Mouse (Mus musculus): ENCODE data around the gene Nmnat3. TPM values are rescaled to one million over a fixed set of nuclear protein-coding genes. Genes with fewer than 3 reads are reported as not detected.
"Not testable (repeated sequence)": the region's sequence is repeated elsewhere in the genome, so short reads cannot be mapped to it uniquely, and the experiment has no call there.

Nmnat3 gene
- polyA plus RNA-seq (2015; fragmentation: Nextera tagmentation; extraction: Ambion mirVana): 24.5 and 26.3 TPM in 2 replicates

GRCm38 (mm10) chr9:98287135-98287534, at the start of gene Nmnat3:
Gene Nmnat3, plus strand, starts transcription at chr9:98287435.
- H3K36me3 ChIP-seq (ENCODE audit: control insufficient read depth, insufficient read depth); H3K4me1 ChIP-seq (ENCODE audit: control insufficient read depth, low read depth, low read length); H3K4me2 ChIP-seq (ENCODE audit: low read depth, low read length); H3K9me3 ChIP-seq (replicated peaks; ENCODE audit: control insufficient read depth, low read length); ATAC-seq (ENCODE audit: low read depth); H3K27me3 ChIP-seq (ENCODE audit: control insufficient read depth, insufficient read depth, low read depth, low read length); H3K9ac ChIP-seq (ENCODE audit: low read depth, low read length); H3K27ac ChIP-seq (ENCODE audit: low read length); H3K4me3 ChIP-seq (ENCODE audit: low read depth, low read length): not testable (repeated sequence)
- 59% methylated on average over 6 of the region's 6 CpGs for WGBS (ENCODE audit: insufficient replicate concordance)

- Histone ChIP-seq H3K36me3 (ENCODE audit: control insufficient read depth, insufficient read depth) (no peaks in the 10 kb centered on the region), H3K4me2 (ENCODE audit: low read depth, low read length) (no peak overlapping the region), H3K9ac (ENCODE audit: low read depth, low read length) (no peak overlapping the region), H3K4me3 (ENCODE audit: low read depth, low read length) (no peak overlapping the region), H3K27ac (ENCODE audit: low read length) (no peak overlapping the region), H3K9me3 (replicated peaks; ENCODE audit: control insufficient read depth, low read length) (no peaks in the 10 kb centered on the region), H3K27me3 (ENCODE audit: control insufficient read depth, insufficient read depth, low read depth, low read length) (no peaks in the 10 kb centered on the region), H3K4me1 (ENCODE audit: control insufficient read depth, low read depth, low read length) (no peaks in the 10 kb centered on the region)
- 43% methylated on average over 2 of the region's 2 CpGs for WGBS (ENCODE audit: insufficient replicate concordance)
- ATAC-seq (ENCODE audit: low read depth): no peak
These were observed 43.8 kb upstream of the Nmnat3 start for GRCm38 (mm10) chr9:98243481-98243880.

GRCm38 (mm10) chr9:98244223-98244622, 43.0 kb upstream of the Nmnat3 start:
- Histone ChIP-seq H3K9ac (ENCODE audit: low read depth, low read length) (no peak overlapping the region), H3K27ac (ENCODE audit: low read length) (no peak overlapping the region), H3K4me3 (ENCODE audit: low read depth, low read length) (no peak overlapping the region), H3K27me3 (ENCODE audit: control insufficient read depth, insufficient read depth, low read depth, low read length) (no peaks in the 10 kb centered on the region), H3K9me3 (replicated peaks; ENCODE audit: control insufficient read depth, low read length) (no peaks in the 10 kb centered on the region), H3K4me1 (ENCODE audit: control insufficient read depth, low read depth, low read length) (no peaks in the 10 kb centered on the region), H3K36me3 (ENCODE audit: control insufficient read depth, insufficient read depth) (no peaks in the 10 kb centered on the region), H3K4me2 (ENCODE audit: low read depth, low read length) (no peak overlapping the region)
- ATAC-seq (ENCODE audit: low read depth): no peak
- 36% methylated on average over 2 of the region's 2 CpGs for WGBS (ENCODE audit: insufficient replicate concordance)

- no peak for ATAC-seq (ENCODE audit: low read depth)
- Histone ChIP-seq H3K4me3 (ENCODE audit: low read depth, low read length) (no peak overlapping the region), H3K27me3 (ENCODE audit: control insufficient read depth, insufficient read depth, low read depth, low read length) (no peaks in the 10 kb centered on the region), H3K9me3 (replicated peaks; ENCODE audit: control insufficient read depth, low read length) (no peaks in the 10 kb centered on the region), H3K9ac (ENCODE audit: low read depth, low read length) (no peak overlapping the region), H3K36me3 (ENCODE audit: control insufficient read depth, insufficient read depth) (no peaks in the 10 kb centered on the region), H3K4me1 (ENCODE audit: control insufficient read depth, low read depth, low read length) (no peaks in the 10 kb centered on the region), H3K27ac (ENCODE audit: low read length) (no peak overlapping the region), H3K4me2 (ENCODE audit: low read depth, low read length) (no peak overlapping the region)
- WGBS (ENCODE audit: insufficient replicate concordance): 46% methylated on average over 2 of the region's 2 CpGs
These were observed 42.0 kb upstream of the Nmnat3 start for GRCm38 (mm10) chr9:98245226-98245625.

- WGBS (ENCODE audit: insufficient replicate concordance): 90% methylated on average over 1 of the region's 1 CpGs
- Histone ChIP-seq H3K4me2 (ENCODE audit: low read depth, low read length) (no peak overlapping the region), H3K9ac (ENCODE audit: low read depth, low read length) (no peak overlapping the region), H3K4me3 (ENCODE audit: low read depth, low read length) (no peak overlapping the region), H3K4me1 (ENCODE audit: control insufficient read depth, low read depth, low read length) (no peaks in the 10 kb centered on the region), H3K36me3 (ENCODE audit: control insufficient read depth, insufficient read depth) (no peaks in the 10 kb centered on the region), H3K27ac (ENCODE audit: low read length) (no peak overlapping the region), H3K9me3 (replicated peaks; ENCODE audit: control insufficient read depth, low read length) (no peaks in the 10 kb centered on the region), H3K27me3 (ENCODE audit: control insufficient read depth, insufficient read depth, low read depth, low read length) (no peaks in the 10 kb centered on the region)
- no peak for ATAC-seq (ENCODE audit: low read depth)
These were observed 40.9 kb upstream of the Nmnat3 start for GRCm38 (mm10) chr9:98246351-98246750.

GRCm38 (mm10) chr9:98260210-98260609, 27.0 kb upstream of the Nmnat3 start:
- WGBS (ENCODE audit: insufficient replicate concordance): 58% methylated on average over 8 of the region's 8 CpGs

GRCm38 (mm10) chr9:98261461-98262011, 25.7 kb upstream of the Nmnat3 start:
- H3K4me2 ChIP-seq (ENCODE audit: low read depth, low read length): no peak overlapping the region
- H3K9ac ChIP-seq (ENCODE audit: low read depth, low read length): no peak overlapping the region
- WGBS (ENCODE audit: insufficient replicate concordance): 53% methylated on average over 1 of the region's 1 CpGs
- H3K4me3 ChIP-seq (ENCODE audit: low read depth, low read length): no peak overlapping the region
- H3K27ac ChIP-seq (ENCODE audit: low read length): no peak overlapping the region
- no peaks in the 10 kb centered on the region for H3K27me3 ChIP-seq (ENCODE audit: control insufficient read depth, insufficient read depth, low read depth, low read length)
- no peaks in the 10 kb centered on the region for H3K9me3 ChIP-seq (replicated peaks; ENCODE audit: control insufficient read depth, low read length)
- H3K36me3 ChIP-seq (ENCODE audit: control insufficient read depth, insufficient read depth): no peaks in the 10 kb centered on the region
- no peaks in the 10 kb centered on the region for H3K4me1 ChIP-seq (ENCODE audit: control insufficient read depth, low read depth, low read length)
- 0 out of 2 replicates have a peak, but pooled peaks have one; percentile 41 for ATAC-seq (ENCODE audit: low read depth)

More at GRCm38 (mm10) chr9:98260210-98260609, 27.0 kb upstream of the Nmnat3 start:
- no peaks in the 10 kb centered on the region for H3K9me3 ChIP-seq (replicated peaks; ENCODE audit: control insufficient read depth, low read length)
- H3K4me2 ChIP-seq (ENCODE audit: low read depth, low read length): no peak overlapping the region
- H3K27ac ChIP-seq (ENCODE audit: low read length): no peak overlapping the region
- H3K4me1 ChIP-seq (ENCODE audit: control insufficient read depth, low read depth, low read length): no peaks in the 10 kb centered on the region
- no peak overlapping the region for H3K4me3 ChIP-seq (ENCODE audit: low read depth, low read length)
- H3K27me3 ChIP-seq (ENCODE audit: control insufficient read depth, insufficient read depth, low read depth, low read length): no peaks in the 10 kb centered on the region
- H3K36me3 ChIP-seq (ENCODE audit: control insufficient read depth, insufficient read depth): no peaks in the 10 kb centered on the region
- no peak for ATAC-seq (ENCODE audit: low read depth)
- H3K9ac ChIP-seq (ENCODE audit: low read depth, low read length): no peak overlapping the region

- Histone ChIP-seq H3K27me3 (ENCODE audit: control insufficient read depth, insufficient read depth, low read depth, low read length) (no peaks in the 10 kb centered on the region), H3K4me2 (ENCODE audit: low read depth, low read length) (no peak overlapping the region), H3K36me3 (ENCODE audit: control insufficient read depth, insufficient read depth) (no peaks in the 10 kb centered on the region), H3K9ac (ENCODE audit: low read depth, low read length) (no peak overlapping the region), H3K4me3 (ENCODE audit: low read depth, low read length) (no peak overlapping the region), H3K27ac (ENCODE audit: low read length) (no peak overlapping the region), H3K9me3 (replicated peaks; ENCODE audit: control insufficient read depth, low read length) (no peaks in the 10 kb centered on the region), H3K4me1 (ENCODE audit: control insufficient read depth, low read depth, low read length) (no peaks in the 10 kb centered on the region)
- no peak for ATAC-seq (ENCODE audit: low read depth)
- WGBS (ENCODE audit: insufficient replicate concordance): 58% methylated on average over 5 of the region's 5 CpGs
These were observed 22.3 kb upstream of the Nmnat3 start for GRCm38 (mm10) chr9:98264916-98265315.

- Histone ChIP-seq H3K27me3 (ENCODE audit: control insufficient read depth, insufficient read depth, low read depth, low read length) (no peaks in the 10 kb centered on the region), H3K36me3 (ENCODE audit: control insufficient read depth, insufficient read depth) (no peaks in the 10 kb centered on the region), H3K9me3 (replicated peaks; ENCODE audit: control insufficient read depth, low read length) (no peaks in the 10 kb centered on the region), H3K4me3 (ENCODE audit: low read depth, low read length) (no peak overlapping the region), H3K4me2 (ENCODE audit: low read depth, low read length) (no peak overlapping the region), H3K9ac (ENCODE audit: low read depth, low read length) (no peak overlapping the region), H3K4me1 (ENCODE audit: control insufficient read depth, low read depth, low read length) (no peaks in the 10 kb centered on the region), H3K27ac (ENCODE audit: low read length) (no peak overlapping the region)
- ATAC-seq (ENCODE audit: low read depth): no peak
- whole genome bisulfite sequencing (ENCODE audit: insufficient replicate concordance): 51% methylated on average over 5 of the region's 5 CpGs
These were observed 14.5 kb upstream of the Nmnat3 start for GRCm38 (mm10) chr9:98272734-98273133.

Measured in liver, embryonic 16.5 days (tissue).